Mouse (Mus musculus) layer of hippocampus, adult 11-12 months (tissue): ENCODE measurements around the gene Cd7.
A peak's percentile ranks its signal among the peaks of the same experiment; 100 is the strongest.

Experiments used
- DNase-seq: peaks from one replicate; pipeline ENCODE4 v3.0.0; 2022; ENCODE audit warnings: low spot score

Gene Cd7

GRCm38 (mm10) chr11:120990951-120991526, 48.2 kb downstream of the Cd7 start, which contains the start of gene Csnk1d:
Csnk1d (minus strand) TSS chr11:120991330.
- peak; percentile 99 for DNase-seq

- DNase-seq: peak; percentile 32
Measured at GRCm38 (mm10) chr11:120990126-120990781, 49.0 kb downstream of the Cd7 start.

DNA sequence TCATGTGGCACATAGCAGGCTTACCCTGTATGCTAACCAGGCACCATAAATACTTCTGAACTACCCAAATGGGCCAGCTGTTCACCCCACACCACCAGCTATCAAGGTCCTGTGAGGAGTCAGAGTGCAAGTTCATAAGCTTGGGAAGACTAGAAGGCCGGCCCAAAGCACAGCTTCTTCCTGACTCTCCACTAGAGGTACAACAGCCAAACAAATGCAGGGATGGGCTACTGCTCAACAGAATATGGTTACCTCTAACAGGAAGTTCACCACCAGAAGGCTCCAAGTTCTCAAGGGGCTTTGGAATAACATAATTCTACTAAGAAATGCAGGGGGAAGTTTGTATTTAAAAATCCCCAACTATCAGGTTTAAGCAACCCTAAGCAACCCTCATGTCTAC, 49.7 kb downstream of the Cd7 start:
- no peak for DNase-seq

DNA sequence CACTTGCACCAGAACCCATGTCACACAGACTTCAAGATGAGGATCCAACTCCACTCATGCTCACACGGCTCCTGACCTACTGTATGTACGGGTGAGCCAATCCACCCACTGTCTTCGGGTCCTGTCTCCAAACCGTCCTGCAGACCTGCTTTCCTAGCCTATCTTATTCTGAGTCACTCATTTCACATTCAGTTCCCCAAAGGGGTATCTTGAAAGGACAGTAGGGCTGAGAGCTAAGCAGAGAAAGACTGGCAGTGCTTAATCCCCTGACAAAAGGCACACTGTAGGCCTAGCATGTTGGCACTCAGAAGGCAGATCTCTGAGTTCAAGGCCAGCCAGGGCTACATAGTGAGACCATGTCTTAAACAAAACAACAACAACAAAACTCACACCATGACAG, 50.8 kb downstream of the Cd7 start:
- no peak for DNase-seq

DNA sequence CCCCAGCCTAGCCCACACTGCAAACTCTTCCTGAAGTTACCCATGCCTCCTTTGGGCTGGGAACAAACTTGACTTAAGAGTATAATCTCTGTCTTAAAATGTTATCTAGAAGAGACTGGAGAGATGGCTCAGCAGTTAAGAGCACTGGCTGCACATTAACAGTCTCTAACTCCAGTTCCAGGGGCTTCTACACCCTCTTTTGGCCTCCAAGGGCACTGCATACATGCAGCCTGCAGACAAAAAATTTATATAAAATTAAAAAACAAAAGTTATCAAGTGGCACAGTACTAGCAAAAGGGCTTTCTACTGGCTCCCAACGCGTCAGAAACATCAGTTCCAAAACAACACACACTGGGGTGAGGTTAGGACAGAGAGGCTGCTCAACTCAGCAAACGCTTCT, 51.6 kb downstream of the Cd7 start:
- no peak for DNase-seq
